Mouse (Mus musculus) heart, adult 2 months (tissue): ENCODE measurements at regions not wholly inside any gene's neighbourhood (a gene's known extent, or its start where the extent isn't known, plus 50 kb on each side); places are given as distances from the start of the nearest gene placed in this dataset.
A peak's percentile ranks its signal among the peaks of the same experiment; 100 is the strongest.

Experiments
- DNase-seq, 2 experiments: peaks; one replicate each; pipeline ENCODE4 v3.0.0; 2021
- H3K27ac ChIP-seq: fragments of 200-600 bp; 2 replicates; pipeline ENCODE4 v1.8.1; 2022
- H3K27me3 ChIP-seq: fragments of 200-500 bp; 2 replicates; pipeline ENCODE4 v1.6.1; 2012; ENCODE audit warnings: mild to moderate bottlenecking, low read length, inconsistent platforms, mixed read lengths; ENCODE audit not compliant: control insufficient read depth, insufficient read depth
- H3K36me3 ChIP-seq: fragments of 200-500 bp; 2 replicates; pipeline ENCODE4 v1.6.1; 2012; ENCODE audit warnings: low read length, inconsistent platforms; ENCODE audit not compliant: control insufficient read depth, insufficient read depth
- H3K4me1 ChIP-seq: fragments of 200-500 bp; 2 replicates; pipeline ENCODE4 v1.6.1; 2011; ENCODE audit warnings: low read length; ENCODE audit not compliant: control insufficient read depth, insufficient read depth
- H3K4me3 ChIP-seq: fragments of 200-600 bp; 2 replicates; pipeline ENCODE4 v1.8.1; 2022
- H3K79me2 ChIP-seq: fragments of 200-500 bp; replicated peaks from 2 replicates; pipeline ENCODE4 v1.6.1; 2012; ENCODE audit warnings: mild to moderate bottlenecking, inconsistent platforms, low read length, moderate library complexity, mixed read lengths; ENCODE audit not compliant: control insufficient read depth, insufficient read depth
- H3K9ac ChIP-seq: fragments of 200-500 bp; 2 replicates; pipeline ENCODE4 v1.6.1; 2012; ENCODE audit warnings: low read depth, mild to moderate bottlenecking, control low read depth, inconsistent platforms, low read length, mixed read lengths
- CTCF ChIP-seq: fragments of 200-600 bp; IDR thresholded peaks from 2 replicates; pipeline ENCODE4 v1.8.1; 2022; ENCODE audit warnings: antibody characterized with exemption, mild to moderate bottlenecking, moderate library complexity
- EP300 ChIP-seq: fragments of 200-500 bp; IDR thresholded peaks from 2 replicates; pipeline ENCODE4 v1.6.1; 2011; ENCODE audit warnings: low read depth, low read length, control low read depth; ENCODE audit not compliant: insufficient read depth
- POLR2A ChIP-seq: fragments of 200-500 bp; IDR thresholded peaks from 2 replicates; pipeline ENCODE4 v1.6.1; 2011; ENCODE audit warnings: mild to moderate bottlenecking, low read depth, low read length, control low read depth; ENCODE audit not compliant: insufficient read depth
- WGBS: fragments of 180-500 bp; shearing (Covaris S2); methylation state at CpG from one replicate; pipeline ENCODE4 v1.1.7; 2018; 5-methylcytosine and 5-hydroxymethylcytosine counted together
- intact Hi-C: fragments of 180-260 bp; cut with DNase I; formaldehyde crosslinking; loops from one replicate; pipeline ENCODE4 v1.15.1; 2025

- 76% methylated on average over 9 of the region's 9 CpGs for WGBS
- Histone ChIP-seq H3K4me3 (no peak overlapping the region), H3K27ac (no peak overlapping the region), H3K27me3 (no peaks in the 10 kb centered on the region), H3K36me3 (no peaks in the 10 kb centered on the region), H3K9ac (no peak overlapping the region), H3K79me2 (no peaks in the 10 kb centered on the region), H3K4me1 (no peaks in the 10 kb centered on the region)
- intact Hi-C loops: no loop called here
- TF ChIP-seq CTCF (no peak), EP300 (no peak), POLR2A (no peak)
- DNase-seq: no peak
Measured at GRCm38 (mm10) chr6:32739162-32739745, 151.3 kb upstream of the Plxna4 start.

GRCm38 (mm10) chr6:32728706-32729105 lies 140.7 kb upstream of the Plxna4 start:
- H3K9ac ChIP-seq: no peak overlapping the region
- TF ChIP-seq POLR2A (no peak), CTCF (no peak), EP300 (no peak)
- H3K79me2 ChIP-seq: no peaks in the 10 kb centered on the region
- H3K36me3 ChIP-seq: no peaks in the 10 kb centered on the region
- 12% methylated on average over 2 of the region's 2 CpGs for WGBS
- H3K4me3 ChIP-seq: no peak overlapping the region
- intact Hi-C loops: no loop called here
- H3K27me3 ChIP-seq: no peaks in the 10 kb centered on the region
- DNase-seq: peak; percentile 43 to 63
- H3K27ac ChIP-seq: no peak overlapping the region
- no peaks in the 10 kb centered on the region for H3K4me1 ChIP-seq

GRCm38 (mm10) chr6:32726571-32726970 lies 138.6 kb upstream of the Plxna4 start:
- DNase-seq: no peak
- no peak overlapping the region for H3K4me3 ChIP-seq
- intact Hi-C loops: no loop called here
- H3K79me2 ChIP-seq: no peaks in the 10 kb centered on the region
- no peak overlapping the region for H3K9ac ChIP-seq
- no peak overlapping the region for H3K27ac ChIP-seq
- H3K27me3 ChIP-seq: no peaks in the 10 kb centered on the region
- TF ChIP-seq POLR2A (no peak), CTCF (no peak), EP300 (no peak)
- no peaks in the 10 kb centered on the region for H3K4me1 ChIP-seq
- no peaks in the 10 kb centered on the region for H3K36me3 ChIP-seq

GRCm38 (mm10) chr6:32717860-32718259 lies 129.9 kb upstream of the Plxna4 start:
- WGBS: 76% methylated on average over 5 of the region's 5 CpGs
- H3K9ac ChIP-seq: no peak overlapping the region
- H3K27ac ChIP-seq: no peak overlapping the region
- no peaks in the 10 kb centered on the region for H3K36me3 ChIP-seq
- no peaks in the 10 kb centered on the region for H3K79me2 ChIP-seq
- no peaks in the 10 kb centered on the region for H3K4me1 ChIP-seq
- no peak overlapping the region for H3K4me3 ChIP-seq
- intact Hi-C loops: no loop called here
- no peak for TF ChIP-seq CTCF
- TF ChIP-seq POLR2A: no peak
- TF ChIP-seq EP300: no peak
- peak in 1 of 2 experiments; percentile 7 for DNase-seq
- H3K27me3 ChIP-seq: no peaks in the 10 kb centered on the region

- intact Hi-C loops: no loop called here
- Histone ChIP-seq H3K36me3 (no peaks in the 10 kb centered on the region), H3K27me3 (no peaks in the 10 kb centered on the region), H3K79me2 (no peaks in the 10 kb centered on the region), H3K27ac (no peak overlapping the region), H3K4me3 (no peak overlapping the region), H3K9ac (no peak overlapping the region), H3K4me1 (no peaks in the 10 kb centered on the region)
- no peak for DNase-seq
- 75% methylated on average over 1 of the region's 1 CpGs for WGBS
- TF ChIP-seq POLR2A: no peak
- TF ChIP-seq EP300: no peak
- TF ChIP-seq CTCF: no peak
Measured at GRCm38 (mm10) chr6:32715137-32715536, 127.1 kb upstream of the Plxna4 start.

- H3K36me3 ChIP-seq: no peaks in the 10 kb centered on the region
- no peak for TF ChIP-seq POLR2A
- no peak for TF ChIP-seq CTCF
- no peak for TF ChIP-seq EP300
- intact Hi-C loops: no loop called here
- H3K9ac ChIP-seq: no peak overlapping the region
- WGBS: 8% methylated on average over 10 of the region's 10 CpGs
- no peaks in the 10 kb centered on the region for H3K79me2 ChIP-seq
- H3K4me3 ChIP-seq: no peak overlapping the region
- DNase-seq: peak; percentile 6 to 26
- H3K27me3 ChIP-seq: no peaks in the 10 kb centered on the region
- no peak overlapping the region for H3K27ac ChIP-seq
- no peaks in the 10 kb centered on the region for H3K4me1 ChIP-seq
Measured at GRCm38 (mm10) chr6:32710208-32710607, 122.2 kb upstream of the Plxna4 start.
